Mouse (Mus musculus) layer of hippocampus, postnatal 36 days (tissue): ENCODE data around the gene Retsat. TPM values are rescaled to one million over a fixed set of nuclear protein-coding genes. Genes with fewer than 3 reads are reported as not detected.

Source experiments
- DNase-seq, 2 experiments: peaks; one replicate each; pipeline ENCODE4 v3.0.0; 2022
- total RNA-seq, 2 experiments: library from RNA; stranded (reverse); gene quantifications; 2 replicates each; pipeline ENCODE4 v1.2.3; 2021

The Retsat gene
- total RNA-seq: 10 to 100 TPM; 54.3 to 55.6 TPM

GRCm38 (mm10) chr6:72597956-72598753 is at the start of gene Retsat, which contains the start of gene Elmod3:
Gene Retsat (plus strand): TSS chr6:72598475.
Gene Elmod3 (minus strand): TSS chr6:72598413.
- DNase-seq: peak; percentile 85 to 88

DNA sequence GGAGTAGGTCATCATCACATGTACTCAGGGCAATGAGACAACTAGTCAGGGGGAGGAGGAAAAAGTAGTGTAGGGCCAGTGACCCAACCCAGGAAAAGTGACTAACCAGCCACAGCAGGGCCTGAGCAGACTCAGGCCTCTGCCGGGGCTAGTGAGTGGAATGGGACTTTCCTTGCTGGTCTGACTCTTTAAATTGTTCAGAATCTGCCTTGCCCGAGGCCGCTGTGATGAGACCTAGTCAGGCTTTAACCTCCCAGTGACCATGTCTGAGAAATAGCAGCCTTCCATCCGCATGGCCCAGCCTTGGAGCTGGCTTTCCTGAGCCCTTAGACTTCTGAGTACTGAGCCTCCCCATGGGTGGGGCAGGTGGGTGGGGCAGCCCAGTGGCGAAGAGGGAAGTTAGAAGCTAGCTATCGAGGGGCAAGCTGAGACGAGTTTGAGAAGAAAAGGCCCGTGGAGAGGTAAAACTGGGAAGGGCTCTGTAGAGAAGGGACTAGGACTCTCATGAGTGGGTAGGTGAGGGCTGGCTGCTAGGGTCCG is 49.2 kb upstream of the Retsat start:
- no peak for DNase-seq

GRCm38 (mm10) chr6:72550025-72550424 is 48.2 kb upstream of the Retsat start:
- no peak for DNase-seq

DNA sequence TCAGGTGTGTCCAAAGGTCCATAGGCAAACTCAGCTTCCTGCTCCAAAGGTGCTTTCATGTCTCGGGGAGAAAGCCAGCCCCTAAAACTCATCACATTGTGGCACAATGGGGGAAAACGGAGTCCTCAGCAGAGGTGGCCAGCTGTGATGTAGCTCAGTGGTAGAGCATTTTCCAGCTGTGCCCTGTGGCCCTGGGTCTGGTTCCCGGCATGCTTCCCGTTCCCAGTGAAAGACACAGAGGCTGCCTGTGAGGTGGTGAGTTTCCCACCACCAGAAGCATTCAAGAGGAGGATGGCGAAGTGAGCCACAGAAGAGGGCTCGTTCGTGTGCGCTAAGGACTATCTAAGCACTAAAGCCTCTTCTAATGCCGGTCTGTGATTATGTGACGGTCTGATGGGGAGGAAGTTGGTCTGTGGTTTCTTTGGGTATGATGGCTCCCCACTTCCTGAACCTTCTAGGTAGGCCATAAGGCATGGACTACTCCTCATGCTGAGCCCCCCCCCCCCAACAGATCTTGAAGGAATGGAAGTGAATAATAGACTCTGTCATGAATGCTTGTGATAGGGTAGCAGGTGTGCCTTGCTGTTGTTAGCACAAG is 47.7 kb upstream of the Retsat start:
- DNase-seq: no peak

- peak; percentile 45 for DNase-seq
Observed at GRCm38 (mm10) chr6:72552171-72553078, 45.9 kb upstream of the Retsat start.

- no peak for DNase-seq
Observed at GRCm38 (mm10) chr6:72553079-72553412, 45.2 kb upstream of the Retsat start.

DNA sequence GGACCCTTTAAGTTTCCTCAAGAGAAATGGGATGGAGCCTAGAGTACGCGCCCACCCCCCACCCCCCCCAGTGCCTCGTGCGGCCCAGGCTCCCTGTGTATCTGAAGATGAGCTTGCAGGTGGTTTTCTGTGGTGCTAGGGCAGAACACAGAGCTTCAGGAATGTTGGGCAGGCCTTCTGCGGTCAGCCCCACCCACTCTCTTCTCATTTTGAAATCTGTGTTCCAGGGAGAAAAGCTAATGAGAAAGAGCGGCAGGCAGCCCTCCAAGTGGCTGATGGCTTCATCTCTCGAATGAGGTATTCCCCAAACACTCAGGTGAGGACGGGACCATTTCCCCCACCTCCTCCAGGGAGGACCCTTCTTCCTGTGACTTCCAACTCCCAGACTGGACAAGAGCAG is 37.5 kb upstream of the Retsat start:
- no peak for DNase-seq

- no peak for DNase-seq
Observed at GRCm38 (mm10) chr6:72562486-72562885, 35.8 kb upstream of the Retsat start.

GRCm38 (mm10) chr6:72562894-72563293 is 35.4 kb upstream of the Retsat start:
- DNase-seq: no peak

GRCm38 (mm10) chr6:72565506-72565905 is 32.8 kb upstream of the Retsat start:
- no peak for DNase-seq

GRCm38 (mm10) chr6:72566044-72566443 is 32.2 kb upstream of the Retsat start:
- DNase-seq: peak; percentile 83 to 91

DNA sequence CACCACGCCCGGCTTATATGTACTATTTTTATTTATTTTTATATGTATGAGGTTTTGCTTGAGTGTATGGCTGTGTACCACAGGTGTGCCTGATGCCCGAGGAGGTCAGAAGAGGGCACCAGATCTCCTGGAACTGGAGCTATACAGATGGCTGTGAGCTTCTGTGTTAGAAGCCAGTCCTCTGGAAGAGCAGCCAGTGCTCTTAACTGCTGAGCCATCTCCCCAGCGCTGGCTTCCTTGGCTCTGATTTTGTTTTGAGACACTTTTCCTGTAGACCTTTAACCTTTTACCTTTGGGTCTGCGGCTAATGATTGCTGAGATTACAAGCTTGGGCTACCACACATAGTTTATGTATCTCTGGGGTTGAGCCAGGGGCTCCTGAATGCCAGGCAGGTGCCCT is 30.8 kb upstream of the Retsat start:
- no peak for DNase-seq

DNA sequence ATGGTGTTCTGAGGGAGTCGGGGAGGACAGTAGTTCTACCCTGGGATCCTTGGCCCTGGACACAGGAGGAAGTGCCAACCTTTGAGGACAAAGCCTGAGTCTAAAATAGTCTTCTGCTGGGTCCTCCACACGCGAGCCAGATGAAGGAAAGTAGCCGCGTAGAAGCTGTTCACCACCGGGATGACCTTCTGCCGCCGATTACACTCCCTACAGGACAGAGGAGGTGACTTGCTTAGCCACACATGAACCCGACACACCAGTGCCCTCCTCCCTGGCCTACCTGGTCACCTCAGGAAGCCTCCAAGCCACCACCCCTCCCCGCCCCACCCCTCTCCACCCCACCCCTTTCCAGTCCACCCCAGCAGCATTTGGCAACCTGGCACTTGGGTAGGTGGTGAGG is 29.5 kb upstream of the Retsat start:
- DNase-seq: no peak

GRCm38 (mm10) chr6:72570644-72571397 is 27.5 kb upstream of the Retsat start:
- peak; percentile 46 to 48 for DNase-seq

DNA sequence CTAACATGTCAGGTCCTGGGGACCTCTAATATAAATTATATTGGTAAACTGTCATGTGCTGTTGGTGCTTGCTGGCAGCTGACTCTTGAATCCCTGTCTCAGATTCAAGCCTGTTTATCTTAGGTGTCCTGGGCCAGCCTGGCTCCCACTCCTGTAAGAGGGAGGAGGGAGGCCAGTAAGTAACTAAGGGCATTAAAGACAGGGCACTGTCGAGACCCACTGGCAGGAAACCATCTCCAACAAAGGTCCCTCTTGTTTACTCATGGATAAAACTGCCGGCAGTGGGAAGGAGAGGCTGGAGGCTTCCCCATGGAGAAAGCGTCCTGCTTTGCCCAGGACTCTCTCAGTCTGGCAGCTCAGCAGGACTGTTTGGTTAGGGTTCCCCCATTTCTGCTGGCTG is 26.4 kb upstream of the Retsat start:
- no peak for DNase-seq

- DNase-seq: no peak
Observed at GRCm38 (mm10) chr6:72576041-72576440, 22.2 kb upstream of the Retsat start.

DNA sequence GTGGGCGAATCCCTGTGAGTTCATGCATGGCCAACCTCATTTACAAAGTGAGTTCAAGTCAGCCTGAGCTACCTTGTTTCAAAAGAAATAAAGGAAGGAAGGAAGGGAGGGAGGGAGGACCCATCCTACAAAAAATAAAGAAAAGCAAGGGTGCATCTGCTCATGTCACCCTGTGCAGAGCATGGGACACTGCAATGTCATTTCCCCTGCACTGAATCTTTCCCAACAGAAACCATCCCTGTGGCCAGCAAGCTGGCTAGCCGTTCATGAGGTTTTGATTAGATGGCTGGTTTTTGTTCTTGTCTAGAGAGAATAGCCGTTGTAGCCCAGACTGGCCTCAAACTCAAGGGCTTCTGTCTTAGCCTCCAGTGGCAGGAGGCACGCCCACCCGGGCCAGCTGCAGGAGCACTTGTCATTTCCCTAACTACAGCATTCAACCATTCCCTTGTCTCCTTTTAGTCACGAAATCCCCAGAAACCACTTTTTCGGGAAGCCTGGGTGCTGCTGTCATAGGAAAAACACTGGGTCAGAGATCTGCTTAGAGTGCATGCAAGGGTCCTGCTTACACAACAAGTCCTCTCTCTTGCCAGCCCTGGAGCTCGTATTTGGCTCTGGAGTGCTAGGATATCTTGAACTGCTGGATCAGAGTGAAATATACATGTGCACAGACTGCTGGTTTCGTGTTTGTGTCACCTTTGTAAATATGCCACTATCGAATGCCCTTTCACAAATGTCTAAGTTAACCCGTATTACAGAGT is 16.5 kb upstream of the Retsat start:
- no peak for DNase-seq

DNA sequence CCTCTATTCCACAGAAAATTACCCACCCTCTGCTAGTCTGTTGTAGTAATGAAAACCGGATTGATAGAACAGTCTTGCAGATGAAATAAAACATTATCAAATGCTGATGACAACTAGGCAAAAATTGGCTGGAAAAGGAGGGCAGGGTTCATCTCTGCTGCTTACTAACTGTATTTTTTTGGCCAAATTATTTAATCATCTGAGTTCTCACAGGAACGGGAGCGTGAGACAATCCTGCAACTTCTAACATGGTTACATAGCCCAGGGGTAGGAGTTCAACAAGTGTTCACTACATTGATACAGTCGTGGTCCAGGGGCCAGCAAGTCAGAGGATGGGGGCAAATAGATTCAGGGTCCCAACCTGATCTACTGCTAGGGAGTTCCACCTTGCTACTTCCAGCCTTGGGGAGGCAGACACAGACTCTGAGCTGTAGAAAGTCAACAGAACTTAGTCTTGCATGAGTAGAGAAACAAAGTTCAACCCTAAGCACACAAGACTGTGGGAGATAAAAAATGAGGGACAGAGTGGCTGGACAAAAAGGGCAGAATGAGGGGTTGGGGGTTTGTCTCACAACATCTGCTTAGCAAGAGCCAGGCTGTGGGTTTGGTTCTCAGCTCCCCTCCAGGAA is 14.9 kb upstream of the Retsat start:
- no peak for DNase-seq

DNA sequence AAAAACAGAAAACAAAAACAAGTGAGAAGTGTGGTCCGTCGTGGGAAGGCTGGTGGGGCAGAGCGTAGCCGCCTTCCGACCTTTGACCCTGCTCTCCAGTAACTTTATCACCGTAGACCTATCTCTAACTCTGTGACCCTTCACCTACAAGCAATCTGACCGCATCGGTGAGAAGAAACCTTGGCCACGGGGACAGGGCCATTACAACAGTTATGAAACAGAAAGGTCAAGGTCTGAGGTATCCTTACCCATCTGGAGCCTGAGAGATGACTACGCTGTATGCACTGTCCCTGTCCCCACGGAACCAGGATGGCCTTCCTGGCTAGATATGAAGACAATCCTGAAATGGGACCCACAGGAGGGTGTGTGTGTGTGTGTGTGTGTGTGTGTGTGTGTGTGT is 14.1 kb upstream of the Retsat start:
- no peak for DNase-seq

DNA sequence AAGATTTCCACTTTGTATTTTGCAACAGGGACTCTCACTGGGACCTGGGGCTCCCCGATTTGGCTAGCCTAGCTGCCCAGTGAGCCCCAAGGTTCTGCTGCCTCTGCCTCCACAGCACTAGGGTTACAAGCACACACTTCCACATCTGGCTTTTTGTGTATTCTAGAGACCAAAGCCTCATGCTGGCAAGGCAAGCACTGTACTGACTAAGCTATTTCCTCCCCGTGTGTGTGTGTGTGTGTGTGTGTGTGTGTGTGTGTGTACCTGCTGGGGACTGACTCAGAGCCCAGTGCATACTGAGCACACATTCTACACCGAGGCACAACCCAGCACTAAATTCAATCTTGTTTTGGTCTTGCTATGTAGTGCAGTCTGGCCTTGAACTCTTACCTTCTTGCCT is 11.6 kb upstream of the Retsat start:
- DNase-seq: no peak

DNA sequence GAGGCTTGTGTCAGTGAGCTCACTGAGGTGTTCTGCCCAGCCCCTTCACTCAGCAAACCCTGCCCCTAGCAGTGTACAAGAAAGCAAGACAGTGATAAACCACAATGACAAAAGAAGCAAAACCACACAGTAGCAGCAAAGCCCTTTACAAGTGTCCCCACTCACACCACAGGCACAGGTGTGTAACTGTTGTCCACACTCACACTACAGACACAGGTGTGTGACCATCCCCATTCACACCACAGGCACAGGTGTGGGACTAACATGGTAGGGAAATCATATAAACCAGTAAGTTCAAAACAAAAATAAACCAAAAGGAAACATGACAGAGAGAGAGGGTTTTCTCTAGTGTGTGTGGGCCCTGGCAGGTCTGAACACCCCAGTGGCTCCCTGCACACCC is 10.0 kb upstream of the Retsat start:
- DNase-seq: no peak
